Mouse (Mus musculus) layer of hippocampus, postnatal 25 days (tissue): Measurements from ENCODE around the gene Tmem238. TPM values are rescaled to one million over a fixed set of nuclear protein-coding genes. Genes with fewer than 3 reads are reported as not detected.
"Not testable (repeated sequence)": the region's sequence is repeated elsewhere in the genome, so short reads cannot be mapped to it uniquely, and the experiment has no call there.

Experiments used
- DNase-seq, 2 experiments: peaks; one replicate each; pipeline ENCODE4 v3.0.0; 2022; ENCODE audit warnings: mixed read lengths in 2 of 2, low spot score in 1 of 2; ENCODE audit errors: extremely low spot score in 1 of 2
- total RNA-seq, 2 experiments: library from RNA; stranded (reverse); gene quantifications; 2 replicates each; pipeline ENCODE4 v1.2.3; 2021

Tmem238 gene
- total RNA-seq, result 1 to 10 TPM; 2.2 to 2.6 TPM

- DNase-seq, result no peak
These were observed at the start of gene Tmem238 for GRCm38 (mm10) chr7:4789436-4789935. Gene Tmem238 (minus strand): TSS chr7:4789656.

- DNase-seq, result no peak
These were observed 48.2 kb upstream of the Tmem238 start for GRCm38 (mm10) chr7:4837639-4838038.

GRCm38 (mm10) chr7:4836351-4836792 is 46.9 kb upstream of the Tmem238 start:
- no peak for DNase-seq

- no peak for DNase-seq
These were observed 46.3 kb upstream of the Tmem238 start for GRCm38 (mm10) chr7:4835631-4836327.

GRCm38 (mm10) chr7:4830476-4830875 is 41.0 kb upstream of the Tmem238 start:
- no peak for DNase-seq

- DNase-seq, result no peak
These were observed 35.9 kb upstream of the Tmem238 start for GRCm38 (mm10) chr7:4825365-4825764.

- no peak for DNase-seq
These were observed 32.9 kb upstream of the Tmem238 start for GRCm38 (mm10) chr7:4822162-4822907.

GRCm38 (mm10) chr7:4821690-4822089 is 32.2 kb upstream of the Tmem238 start:
- DNase-seq, result no peak

- DNase-seq, result not testable (repeated sequence)
These were observed 31.5 kb upstream of the Tmem238 start for GRCm38 (mm10) chr7:4820925-4821324.

GRCm38 (mm10) chr7:4816559-4816958 is 27.1 kb upstream of the Tmem238 start:
- DNase-seq, result no peak

- no peak for DNase-seq
These were observed 23.8 kb upstream of the Tmem238 start for GRCm38 (mm10) chr7:4813105-4813791.

GRCm38 (mm10) chr7:4812303-4813104 is 23.0 kb upstream of the Tmem238 start, which contains the start of gene Ube2s:
Gene Ube2s (minus strand): TSS chr7:4812590.
- peak; percentile 95 for DNase-seq

- DNase-seq, result no peak
These were observed 22.4 kb upstream of the Tmem238 start for GRCm38 (mm10) chr7:4811842-4812302.

- not testable (repeated sequence) for DNase-seq
These were observed 21.7 kb upstream of the Tmem238 start for GRCm38 (mm10) chr7:4811131-4811530.

- no peak for DNase-seq
These were observed 17.3 kb upstream of the Tmem238 start for GRCm38 (mm10) chr7:4806716-4807115.

- DNase-seq, result no peak
These were observed 12.8 kb upstream of the Tmem238 start for GRCm38 (mm10) chr7:4802247-4802646.

GRCm38 (mm10) chr7:4795767-4796433 is 6.4 kb upstream of the Tmem238 start:
- no peak for DNase-seq

GRCm38 (mm10) chr7:4794631-4795168 is 5.2 kb upstream of the Tmem238 start:
- DNase-seq, result no peak

GRCm38 (mm10) chr7:4793674-4794073 is 4.2 kb upstream of the Tmem238 start:
- DNase-seq, result no peak
